Mouse (Mus musculus): ENCODE data around the gene Tmem54. TPM values are rescaled to one million over a fixed set of nuclear protein-coding genes. Genes with fewer than 3 reads are reported as not detected.

Gene Tmem54
- polyA plus RNA-seq, 1 experiment from 2014 or later: 44.2 TPM

GRCm38 (mm10) chr4:129122107-129122506, 16.8 kb downstream of the Tmem54 start:
- no peak for ATAC-seq (ENCODE audit: insufficient read depth, low FRiP score)
- Histone ChIP-seq H3K9ac (ENCODE audit: low read length) (no peak overlapping the region), H3K27me3 (ENCODE audit: control insufficient read depth, insufficient read depth, low read length) (peaks cover 23% of the 10 kb centered on the region), H3K4me3 (replicated peaks; ENCODE audit: low read length) (no peak overlapping the region), H3K4me2 (ENCODE audit: low read depth, low read length) (no peak overlapping the region), H3K36me3 (ENCODE audit: control insufficient read depth, insufficient read depth, low read length) (no peaks in the 10 kb centered on the region), H3K9me3 (replicated peaks; ENCODE audit: control insufficient read depth, low read length) (no peaks in the 10 kb centered on the region), H3K27ac (ENCODE audit: low read length) (no peak overlapping the region), H3K4me1 (ENCODE audit: control insufficient read depth, insufficient read depth, low read length) (peaks cover 17% of the 10 kb centered on the region)
- WGBS: 21% methylated on average over 9 of the region's 9 CpGs

- no peak overlapping the region for H3K4me3 ChIP-seq (replicated peaks; ENCODE audit: low read length)
- H3K4me1 ChIP-seq (ENCODE audit: control insufficient read depth, insufficient read depth, low read length): peaks cover 17% of the 10 kb centered on the region
- H3K4me2 ChIP-seq (ENCODE audit: low read depth, low read length): no peak overlapping the region
- no peak for ATAC-seq (ENCODE audit: insufficient read depth, low FRiP score)
- WGBS: 15% methylated on average over 8 of the region's 8 CpGs
- H3K9ac ChIP-seq (ENCODE audit: low read length): no peak overlapping the region
- H3K36me3 ChIP-seq (ENCODE audit: control insufficient read depth, insufficient read depth, low read length): no peaks in the 10 kb centered on the region
- no peaks in the 10 kb centered on the region for H3K9me3 ChIP-seq (replicated peaks; ENCODE audit: control insufficient read depth, low read length)
- no peak overlapping the region for H3K27ac ChIP-seq (ENCODE audit: low read length)
- H3K27me3 ChIP-seq (ENCODE audit: control insufficient read depth, insufficient read depth, low read length): peaks cover 23% of the 10 kb centered on the region
Measured at GRCm38 (mm10) chr4:129122719-129123118, 17.4 kb downstream of the Tmem54 start.

GRCm38 (mm10) chr4:129124652-129125146, 19.4 kb downstream of the Tmem54 start:
- Histone ChIP-seq H3K27me3 (ENCODE audit: control insufficient read depth, insufficient read depth, low read length) (peaks cover 20% of the 10 kb centered on the region), H3K9me3 (replicated peaks; ENCODE audit: control insufficient read depth, low read length) (no peaks in the 10 kb centered on the region), H3K4me2 (ENCODE audit: low read depth, low read length) (no peak overlapping the region; the same call in 1 of the 2 replicates), H3K36me3 (ENCODE audit: control insufficient read depth, insufficient read depth, low read length) (no peaks in the 10 kb centered on the region), H3K4me1 (ENCODE audit: control insufficient read depth, insufficient read depth, low read length) (peaks cover 17% of the 10 kb centered on the region), H3K4me3 (replicated peaks; ENCODE audit: low read length) (no peak overlapping the region), H3K27ac (ENCODE audit: low read length) (no peak overlapping the region), H3K9ac (ENCODE audit: low read length) (no peak overlapping the region)
- ATAC-seq (ENCODE audit: insufficient read depth, low FRiP score): no peak
- 6% methylated on average over 13 of the region's 13 CpGs for WGBS

- Histone ChIP-seq H3K4me1 (ENCODE audit: control insufficient read depth, insufficient read depth, low read length) (peaks cover 25% of the 10 kb centered on the region), H3K9ac (ENCODE audit: low read length) (no peak overlapping the region), H3K4me2 (ENCODE audit: low read depth, low read length) (peak overlapping the region; percentile 42), H3K27me3 (ENCODE audit: control insufficient read depth, insufficient read depth, low read length) (peaks cover 14% of the 10 kb centered on the region), H3K27ac (ENCODE audit: low read length) (no peak overlapping the region), H3K36me3 (ENCODE audit: control insufficient read depth, insufficient read depth, low read length) (no peaks in the 10 kb centered on the region), H3K9me3 (replicated peaks; ENCODE audit: control insufficient read depth, low read length) (no peaks in the 10 kb centered on the region), H3K4me3 (replicated peaks; ENCODE audit: low read length) (0 out of 2 replicates have a peak overlapping the region, but pooled peaks have one; percentile 10)
- 0 out of 2 replicates have a peak, but pooled peaks have one; percentile 5 for ATAC-seq (ENCODE audit: insufficient read depth, low FRiP score)
- WGBS: 10% methylated on average over 19 of the region's 19 CpGs
Measured at GRCm38 (mm10) chr4:129125736-129126451, 20.5 kb downstream of the Tmem54 start.

GRCm38 (mm10) chr4:129128582-129129338, 23.4 kb downstream of the Tmem54 start:
- Histone ChIP-seq H3K27me3 (ENCODE audit: control insufficient read depth, insufficient read depth, low read length) (0 out of 2 replicates have a peak, but pooled peaks cover 4% of the 10 kb centered on the region), H3K4me1 (ENCODE audit: control insufficient read depth, insufficient read depth, low read length) (peaks cover 20% of the 10 kb centered on the region), H3K27ac (ENCODE audit: low read length) (no peak overlapping the region), H3K4me3 (replicated peaks; ENCODE audit: low read length) (no peak overlapping the region), H3K9me3 (replicated peaks; ENCODE audit: control insufficient read depth, low read length) (no peaks in the 10 kb centered on the region), H3K4me2 (ENCODE audit: low read depth, low read length) (no peak overlapping the region), H3K9ac (ENCODE audit: low read length) (no peak overlapping the region), H3K36me3 (ENCODE audit: control insufficient read depth, insufficient read depth, low read length) (no peaks in the 10 kb centered on the region)
- no peak for ATAC-seq (ENCODE audit: insufficient read depth, low FRiP score)
- WGBS: 55% methylated on average over 13 of the region's 13 CpGs

GRCm38 (mm10) chr4:129129387-129129786, 24.0 kb downstream of the Tmem54 start:
- Histone ChIP-seq H3K27me3 (ENCODE audit: control insufficient read depth, insufficient read depth, low read length) (0 out of 2 replicates have a peak, but pooled peaks cover 4% of the 10 kb centered on the region), H3K9ac (ENCODE audit: low read length) (no peak overlapping the region), H3K36me3 (ENCODE audit: control insufficient read depth, insufficient read depth, low read length) (no peaks in the 10 kb centered on the region), H3K9me3 (replicated peaks; ENCODE audit: control insufficient read depth, low read length) (no peaks in the 10 kb centered on the region), H3K4me3 (replicated peaks; ENCODE audit: low read length) (no peak overlapping the region), H3K27ac (ENCODE audit: low read length) (no peak overlapping the region), H3K4me2 (ENCODE audit: low read depth, low read length) (no peak overlapping the region), H3K4me1 (ENCODE audit: control insufficient read depth, insufficient read depth, low read length) (peaks cover 20% of the 10 kb centered on the region)
- WGBS: 33% methylated on average over 9 of the region's 9 CpGs
- no peak for ATAC-seq (ENCODE audit: insufficient read depth, low FRiP score)

GRCm38 (mm10) chr4:129130149-129130548, 24.8 kb downstream of the Tmem54 start:
- Histone ChIP-seq H3K27me3 (ENCODE audit: control insufficient read depth, insufficient read depth, low read length) (no peaks in the 10 kb centered on the region), H3K27ac (ENCODE audit: low read length) (no peak overlapping the region), H3K4me2 (ENCODE audit: low read depth, low read length) (peak overlapping the region; percentile 49; the same call in 1 of the 2 replicates), H3K4me1 (ENCODE audit: control insufficient read depth, insufficient read depth, low read length) (peaks cover 21% of the 10 kb centered on the region), H3K9ac (ENCODE audit: low read length) (no peak overlapping the region), H3K9me3 (replicated peaks; ENCODE audit: control insufficient read depth, low read length) (no peaks in the 10 kb centered on the region), H3K36me3 (ENCODE audit: control insufficient read depth, insufficient read depth, low read length) (no peaks in the 10 kb centered on the region), H3K4me3 (replicated peaks; ENCODE audit: low read length) (peak overlapping the region; percentile 33)
- WGBS: 4% methylated on average over 8 of the region's 8 CpGs
- ATAC-seq (ENCODE audit: insufficient read depth, low FRiP score): peak; percentile 9; the same call in 1 of the 2 replicates

GRCm38 (mm10) chr4:129130755-129131303, 25.5 kb downstream of the Tmem54 start:
- WGBS: 4% methylated on average over 17 of the region's 17 CpGs
- H3K4me3 ChIP-seq (replicated peaks; ENCODE audit: low read length): peak overlapping the region; percentile 33
- peaks cover 4% of the 10 kb centered on the region for H3K27me3 ChIP-seq (ENCODE audit: control insufficient read depth, insufficient read depth, low read length)
- H3K9me3 ChIP-seq (replicated peaks; ENCODE audit: control insufficient read depth, low read length): no peaks in the 10 kb centered on the region
- H3K9ac ChIP-seq (ENCODE audit: low read length): 0 out of 2 replicates have a peak overlapping the region, but pooled peaks have one; percentile 16
- peak overlapping the region; percentile 49 for H3K4me2 ChIP-seq (ENCODE audit: low read depth, low read length)
- peak; percentile 75; the same call in 1 of the 2 replicates for ATAC-seq (ENCODE audit: insufficient read depth, low FRiP score)
- peaks cover 18% of the 10 kb centered on the region for H3K4me1 ChIP-seq (ENCODE audit: control insufficient read depth, insufficient read depth, low read length)
- no peaks in the 10 kb centered on the region for H3K36me3 ChIP-seq (ENCODE audit: control insufficient read depth, insufficient read depth, low read length)
- no peak overlapping the region for H3K27ac ChIP-seq (ENCODE audit: low read length)
